Mouse (Mus musculus) CH12F3 (cell line): ENCODE results near the gene Mettl26.

Source experiments
- in situ Hi-C: fragments of 300-500 bp; cut with MboI; formaldehyde crosslinking; loops from 2 replicates; pipeline ENCODE4 v1.14.3; 2020; ENCODE audit warnings: low sequenced_read_pairs

Gene Mettl26

GRCm38 (mm10) chr17:25880913-25881641 is 6.2 kb downstream of the Mettl26 start:
- in situ Hi-C loops = loop anchor here (25.0 kb wide), 1 partner anchor 131 kb away; no protein-coding TSS in a partner anchor

GRCm38 (mm10) chr17:25881691-25882090 is 6.8 kb downstream of the Mettl26 start:
- in situ Hi-C loops = loop anchor here (25.0 kb wide), 1 partner anchor 131 kb away; no protein-coding TSS in a partner anchor

- in situ Hi-C loops = loop anchor here (25.0 kb wide), 1 partner anchor 130 kb away; no protein-coding TSS in a partner anchor
Observed at GRCm38 (mm10) chr17:25882306-25882705, 7.4 kb downstream of the Mettl26 start.

- in situ Hi-C loops = loop anchor here (25.0 kb wide), 1 partner anchor 129 kb away; no protein-coding TSS in a partner anchor
Observed at GRCm38 (mm10) chr17:25883268-25883667, 8.4 kb downstream of the Mettl26 start.

- in situ Hi-C loops = loop anchor here (25.0 kb wide), 1 partner anchor 128 kb away; no protein-coding TSS in a partner anchor
Observed at GRCm38 (mm10) chr17:25883824-25884223, 8.9 kb downstream of the Mettl26 start.

GRCm38 (mm10) chr17:25885636-25886035 is 10.8 kb downstream of the Mettl26 start:
- in situ Hi-C loops = loop anchor here (25.0 kb wide), 1 partner anchor 127 kb away; no protein-coding TSS in a partner anchor

- in situ Hi-C loops = loop anchor here (25.0 kb wide), 1 partner anchor 125 kb away; no protein-coding TSS in a partner anchor
Observed at GRCm38 (mm10) chr17:25886806-25887205, 11.9 kb downstream of the Mettl26 start.

GRCm38 (mm10) chr17:25887467-25887866 is 12.6 kb downstream of the Mettl26 start:
- in situ Hi-C loops = loop anchor here (25.0 kb wide), 1 partner anchor 125 kb away; no protein-coding TSS in a partner anchor

GRCm38 (mm10) chr17:25888837-25889236 is 14.0 kb downstream of the Mettl26 start:
- in situ Hi-C loops = loop anchor here (25.0 kb wide), 1 partner anchor 123 kb away; no protein-coding TSS in a partner anchor

- in situ Hi-C loops = loop anchor here (10.0 to 25.0 kb wide), 2 partner anchors 118 to 201 kb away; partner anchors contain the start of genes Decr2 and Nme4
Observed at GRCm38 (mm10) chr17:25893975-25894617, 19.2 kb downstream of the Mettl26 start.

- in situ Hi-C loops = loop anchor here (10.0 to 25.0 kb wide), 2 partner anchors 117 to 199 kb away; partner anchors contain the start of genes Decr2 and Nme4
Observed at GRCm38 (mm10) chr17:25895415-25895814, 20.5 kb downstream of the Mettl26 start.

GRCm38 (mm10) chr17:25895891-25896290 is 21.0 kb downstream of the Mettl26 start:
- in situ Hi-C loops = loop anchor here (10.0 to 25.0 kb wide), 2 partner anchors 116 to 199 kb away; partner anchors contain the start of genes Decr2 and Nme4

- in situ Hi-C loops = no loop called here
Observed at GRCm38 (mm10) chr17:25900193-25900592, 25.3 kb downstream of the Mettl26 start.

- in situ Hi-C loops = no loop called here
Observed at GRCm38 (mm10) chr17:25903061-25903460, 28.2 kb downstream of the Mettl26 start.

GRCm38 (mm10) chr17:25907640-25908039 is 32.8 kb downstream of the Mettl26 start:
- in situ Hi-C loops = no loop called here

- in situ Hi-C loops = no loop called here
Observed at GRCm38 (mm10) chr17:25911816-25912215, 36.9 kb downstream of the Mettl26 start.

GRCm38 (mm10) chr17:25913186-25913876 is 38.5 kb downstream of the Mettl26 start:
- in situ Hi-C loops = no loop called here

- in situ Hi-C loops = no loop called here
Observed at GRCm38 (mm10) chr17:25913877-25914275, 39.0 kb downstream of the Mettl26 start.

GRCm38 (mm10) chr17:25914295-25914694 is 39.4 kb downstream of the Mettl26 start:
- in situ Hi-C loops = no loop called here

- in situ Hi-C loops = no loop called here
Observed at GRCm38 (mm10) chr17:25916931-25917647, 42.2 kb downstream of the Mettl26 start.
